Mouse (Mus musculus) MEL (cell line): ENCODE results near the gene Olfr522. TPM values are rescaled to one million over a fixed set of nuclear protein-coding genes. Genes with fewer than 3 reads are reported as not detected.

Source experiments
- DNase-seq: peaks from one replicate; pipeline ENCODE4 v3.0.0; 2011; ENCODE audit warnings: low read depth, low spot score
- H3K27ac ChIP-seq: 2 replicates; pipeline ENCODE4 v1.5.1; 2012; ENCODE audit warnings: low read depth, mild to moderate bottlenecking, control low read depth, low read length, moderate library complexity; ENCODE audit not compliant: control insufficient read depth
- H3K27me3 ChIP-seq, 2 experiments: fragments of 150-350 bp in 1 of 2; sonication (generic) in 1 of 2; 2 replicates each; pipeline ENCODE4 v1.6.1; 2012; ENCODE audit warnings: low read length in 2 of 2, mild to moderate bottlenecking in 2 of 2, improper control_type of control experiment in 1 of 2, moderate library complexity in 1 of 2; ENCODE audit not compliant: insufficient read depth in 2 of 2, control insufficient read depth in 1 of 2
- H3K36me3 ChIP-seq, 2 experiments: 2 replicates each; pipeline ENCODE4 v1.6.1; 2012 to 2014; ENCODE audit warnings: low read length in 2 of 2, improper control_type of control experiment in 1 of 2, inconsistent platforms in 1 of 2, mild to moderate bottlenecking in 1 of 2; ENCODE audit not compliant: insufficient read depth in 2 of 2, control insufficient read depth in 1 of 2
- H3K4me1 ChIP-seq, 2 experiments: fragments of 150-350 bp in 1 of 2; sonication (generic) in 1 of 2; 2 replicates each; pipeline ENCODE4 v1.6.1; 2012; ENCODE audit warnings: low read length in 2 of 2, improper control_type of control experiment in 1 of 2, mild to moderate bottlenecking in 1 of 2; ENCODE audit not compliant: insufficient read depth in 2 of 2, control insufficient read depth in 1 of 2
- H3K4me3 ChIP-seq, 2 experiments: fragments of 150-350 bp in 1 of 2; sonication (generic) in 1 of 2; 2 replicates each; pipeline ENCODE4 v1.5.1; 2012; ENCODE audit warnings: low read depth in 2 of 2, low read length in 2 of 2, mild to moderate bottlenecking in 2 of 2, moderate library complexity in 2 of 2, control low read depth in 1 of 2, improper control_type of control experiment in 1 of 2; ENCODE audit not compliant: control insufficient read depth in 1 of 2, insufficient read depth in 1 of 2
- H3K79me2 ChIP-seq: 2 replicates; pipeline ENCODE4 v1.6.1; 2012; ENCODE audit warnings: mild to moderate bottlenecking, low read length, moderate library complexity; ENCODE audit not compliant: control insufficient read depth, poor library complexity, insufficient read depth
- H3K9ac ChIP-seq: 2 replicates; pipeline ENCODE4 v1.6.1; 2012; ENCODE audit warnings: low read depth, mild to moderate bottlenecking, control low read depth, low read length, moderate library complexity; ENCODE audit not compliant: control insufficient read depth, poor library complexity, severe bottlenecking
- H3K9me3 ChIP-seq: fragments of 150-350 bp; sonication (generic); replicated peaks from 2 replicates; pipeline ENCODE4 v1.6.1; 2012; ENCODE audit warnings: mild to moderate bottlenecking, low read length, improper control_type of control experiment, moderate library complexity; ENCODE audit not compliant: insufficient read depth
- BHLHE40 ChIP-seq: IDR thresholded peaks from 2 replicates; pipeline ENCODE4 v1.6.1; 2012; ENCODE audit warnings: low read depth, mild to moderate bottlenecking, inconsistent platforms, low read length, improper control_type of control experiment, borderline replicate concordance
- CTCF ChIP-seq, 3 experiments: IDR thresholded peaks in 2 of 3; conservative IDR thresholded peaks in 1 of 3; 2 replicates each; pipeline ENCODE4 v1.5.1; 2011 to 2012; ENCODE audit warnings: low read length in 3 of 3, low read depth in 2 of 3, mild to moderate bottlenecking in 2 of 3, improper control_type of control experiment in 1 of 3, inconsistent platforms in 1 of 3, mixed read lengths in 1 of 3, moderate library complexity in 1 of 3; ENCODE audit not compliant: control insufficient read depth in 1 of 3, insufficient read depth in 1 of 3, poor library complexity in 1 of 3, severe bottlenecking in 1 of 3
- ELF1 ChIP-seq: IDR thresholded peaks from 2 replicates; pipeline ENCODE4 v1.6.1; 2014; ENCODE audit warnings: low read depth, mild to moderate bottlenecking, inconsistent platforms, low read length, improper control_type of control experiment, moderate library complexity
- ETS1 ChIP-seq: IDR thresholded peaks from 2 replicates; pipeline ENCODE4 v1.6.1; 2012; ENCODE audit warnings: low read depth, mild to moderate bottlenecking, inconsistent platforms, low read length, improper control_type of control experiment, moderate library complexity
- GABPA ChIP-seq: IDR thresholded peaks from 2 replicates; pipeline ENCODE4 v1.6.1; 2012; ENCODE audit warnings: low read depth, mild to moderate bottlenecking, inconsistent platforms, low read length, improper control_type of control experiment, moderate library complexity
- GATA1 ChIP-seq: IDR thresholded peaks from 2 replicates; pipeline ENCODE4 v1.6.1; 2011; ENCODE audit warnings: low read depth, low read length, improper control_type of control experiment
- HCFC1 ChIP-seq: IDR thresholded peaks from 2 replicates; pipeline ENCODE4 v1.6.1; 2012; ENCODE audit warnings: low read depth, mild to moderate bottlenecking, inconsistent platforms, low read length, improper control_type of control experiment, moderate library complexity
- JUND ChIP-seq: IDR thresholded peaks from 2 replicates; pipeline ENCODE4 v1.6.1; 2011; ENCODE audit warnings: low read depth, mild to moderate bottlenecking, improper control_type of control experiment, low read length
- KAT2A ChIP-seq: conservative IDR thresholded peaks from 2 replicates; pipeline ENCODE4 v1.6.1; 2012; ENCODE audit warnings: low read depth, low read length, improper control_type of control experiment, inconsistent platforms
- MAX ChIP-seq: IDR thresholded peaks from 2 replicates; pipeline ENCODE4 v1.6.1; 2011; ENCODE audit warnings: low read length, improper control_type of control experiment
- MEF2A ChIP-seq: IDR thresholded peaks from 2 replicates; pipeline ENCODE4 v1.6.1; 2014; ENCODE audit warnings: low read depth, mild to moderate bottlenecking, inconsistent platforms, low read length, improper control_type of control experiment; ENCODE audit not compliant: poor library complexity, insufficient replicate concordance, severe bottlenecking; ENCODE audit errors: extremely low read depth
- MYB ChIP-seq: IDR thresholded peaks from 2 replicates; pipeline ENCODE4 v1.6.1; 2011; ENCODE audit warnings: mild to moderate bottlenecking, low read depth, low read length, improper control_type of control experiment
- POLR2A ChIP-seq, 2 experiments: IDR thresholded peaks; 2 replicates each; pipeline ENCODE4 v1.6.1; 2011 to 2012; ENCODE audit warnings: low read length in 2 of 2, mild to moderate bottlenecking in 2 of 2, control low read depth in 1 of 2, improper control_type of control experiment in 1 of 2, low read depth in 1 of 2, moderate library complexity in 1 of 2; ENCODE audit not compliant: control insufficient read depth in 1 of 2, insufficient read depth in 1 of 2, poor library complexity in 1 of 2
- POLR2AphosphoS2 ChIP-seq: IDR thresholded peaks from 2 replicates; pipeline ENCODE4 v1.6.1; 2011; ENCODE audit warnings: low read length, improper control_type of control experiment
- RCOR1 ChIP-seq: IDR thresholded peaks from 2 replicates; pipeline ENCODE4 v1.6.1; 2012; ENCODE audit warnings: low read depth, mild to moderate bottlenecking, inconsistent platforms, low read length, improper control_type of control experiment
- TAL1 ChIP-seq: IDR thresholded peaks from 2 replicates; pipeline ENCODE4 v1.6.1; 2012; ENCODE audit warnings: mild to moderate bottlenecking, inconsistent platforms, low read length, moderate library complexity, mixed read lengths
- USF1 ChIP-seq: IDR thresholded peaks from 2 replicates; pipeline ENCODE4 v1.6.1; 2014; ENCODE audit warnings: low read depth, mild to moderate bottlenecking, inconsistent platforms, low read length, improper control_type of control experiment, moderate library complexity
- USF2 ChIP-seq, 2 experiments: IDR thresholded peaks; 2 replicates each; pipeline ENCODE4 v1.6.1; 2011 to 2012; ENCODE audit warnings: improper control_type of control experiment in 2 of 2, low read length in 2 of 2, borderline replicate concordance in 1 of 2, inconsistent platforms in 1 of 2, low read depth in 1 of 2, mild to moderate bottlenecking in 1 of 2; ENCODE audit not compliant: insufficient read depth in 1 of 2
- ZC3H11A ChIP-seq: IDR thresholded peaks from 2 replicates; pipeline ENCODE4 v1.6.1; 2012; ENCODE audit warnings: low read depth, mild to moderate bottlenecking, inconsistent platforms, low read length, improper control_type of control experiment
- ZKSCAN1 ChIP-seq: IDR thresholded peaks from 2 replicates; pipeline ENCODE4 v1.6.1; 2012; ENCODE audit warnings: low read depth, mild to moderate bottlenecking, inconsistent platforms, low read length, improper control_type of control experiment, moderate library complexity
- ZMIZ1 ChIP-seq: IDR thresholded peaks from 2 replicates; pipeline ENCODE4 v1.6.1; 2012; ENCODE audit warnings: low read depth, mild to moderate bottlenecking, inconsistent platforms, low read length, improper control_type of control experiment, moderate library complexity
- polyA plus RNA-seq, 2 experiments: library from polyadenylated mRNA; stranded (reverse) in 1 of 2; unstranded in 1 of 2; fragments of >175 nt in 1 of 2; fragments of >200 nt in 1 of 2; gene quantifications; 2 replicates each; pipeline versions ENCODE4 v1.2.1 to v1.2.4; 2012; ENCODE audit warnings: low replicate concordance in 2 of 2, low read depth in 1 of 2; ENCODE audit not compliant: insufficient read length in 2 of 2, insufficient read depth in 1 of 2, missing spikeins in 1 of 2
- total RNA-seq: library from RNA; depleted of rRNA; stranded (reverse); fragments of 300-350 nt; gene quantifications from 2 replicates; pipeline ENCODE4 v1.2.3, GENCODE M21; 2012

Olfr522 gene
- total and polyA plus RNA-seq, 3 experiments, result not detected

DNA sequence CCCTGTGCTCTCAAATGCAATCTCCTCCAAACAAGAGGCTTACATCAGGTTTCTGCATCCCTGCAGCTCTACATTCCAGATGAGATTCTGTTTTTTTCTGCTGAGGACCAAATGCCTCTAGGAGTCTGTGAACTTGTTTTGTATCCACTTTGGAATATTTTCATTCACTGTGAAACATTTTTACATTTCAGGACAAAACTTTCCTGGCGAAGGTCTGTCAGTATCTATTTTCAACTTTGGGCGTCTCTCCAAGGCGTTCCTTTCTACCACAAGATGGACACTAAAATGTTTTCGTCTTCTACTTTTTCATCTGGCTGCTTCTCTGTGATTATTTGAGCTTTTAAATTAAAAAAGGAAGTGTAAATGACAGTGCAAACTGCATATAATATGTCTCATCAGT, 29.5 kb upstream of the Olfr522 start:
- Histone ChIP-seq H3K9ac (no peak overlapping the region), H3K4me3 (no peak overlapping the region), H3K9me3 (no peaks in the 10 kb centered on the region), H3K36me3 (no peaks in the 10 kb centered on the region), H3K27me3 (no peaks in the 10 kb centered on the region), H3K27ac (no peak overlapping the region), H3K4me1 (peaks cover 0 to 3% of the 10 kb centered on the region in 2 experiments; a peak in 2 of 4 replicates), H3K79me2 (no peaks in the 10 kb centered on the region)
- no peak for DNase-seq
- TF ChIP-seq MAX (no peak), MEF2A (no peak), USF1 (no peak), JUND (no peak), CTCF (IDR thresholded peaks at IDR 0.05 in 2 of 3, conservative IDR thresholded peaks at IDR 0.05 in 1 of 3; ENCODE audit: control insufficient read depth in 1 of 3, insufficient read depth in 1 of 3, low read depth in 2 of 3, low read length in 3 of 3, poor library complexity in 1 of 3, severe bottlenecking in 1 of 3) (no peak), BHLHE40 (no peak), HCFC1 (no peak), USF2 (IDR thresholded peaks at IDR 0.05; ENCODE audit: borderline replicate concordance in 1 of 2, insufficient read depth in 1 of 2, low read depth in 1 of 2, low read length in 2 of 2) (no peak), KAT2A (no peak), ZKSCAN1 (no peak), RCOR1 (no peak), ELF1 (no peak), ZC3H11A (no peak), GABPA (no peak), GATA1 (no peak), POLR2A (IDR thresholded peaks at IDR 0.05; ENCODE audit: control insufficient read depth in 1 of 2, insufficient read depth in 1 of 2, low read depth in 1 of 2, low read length in 2 of 2, poor library complexity in 1 of 2) (no peak), TAL1 (no peak), ETS1 (no peak)

DNA sequence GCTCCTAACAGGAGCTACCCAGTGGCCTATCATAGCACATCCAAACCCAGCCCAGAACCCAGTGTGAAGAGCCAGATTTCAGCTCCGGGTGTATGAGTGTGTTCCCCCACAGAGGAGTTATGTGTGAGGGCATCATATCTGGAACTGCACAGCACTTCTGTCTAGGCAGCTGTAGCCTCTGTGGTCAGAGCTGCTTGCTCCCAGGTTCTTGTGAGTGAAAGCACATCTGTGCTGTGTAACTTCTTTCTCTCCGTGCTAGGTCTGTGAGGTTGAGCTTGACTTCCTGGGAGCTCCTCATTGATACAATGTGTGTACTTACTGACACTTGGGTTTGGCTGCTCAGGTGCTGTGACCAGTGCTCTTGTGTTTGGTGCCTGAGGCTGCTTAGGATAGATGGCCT, 28.3 kb upstream of the Olfr522 start:
- DNase-seq, result no peak
- Histone ChIP-seq H3K27me3 (no peaks in the 10 kb centered on the region), H3K79me2 (no peaks in the 10 kb centered on the region), H3K4me1 (peaks cover 0 to 6% of the 10 kb centered on the region in 2 experiments; a peak in 2 of 4 replicates), H3K4me3 (no peak overlapping the region), H3K9ac (no peak overlapping the region), H3K36me3 (no peaks in the 10 kb centered on the region), H3K27ac (no peak overlapping the region), H3K9me3 (no peaks in the 10 kb centered on the region)
- TF ChIP-seq GABPA, result no peak
- no peak for TF ChIP-seq ZMIZ1
- TF ChIP-seq MYB, result no peak
- TF ChIP-seq POLR2AphosphoS2, result no peak
- TF ChIP-seq ZKSCAN1, result no peak
